Mouse (Mus musculus) intestine, embryonic 14.5 days (tissue): Measurements from ENCODE around the gene Rilpl1. TPM values are rescaled to one million over a fixed set of nuclear protein-coding genes. Genes with fewer than 3 reads are reported as not detected.

Source experiments
- ATAC-seq: fragments of 200-750 bp; cut with Nextera tagmentation; replicated peaks from 2 replicates; pipeline ENCODE4 v1.8.0; 2017; ENCODE audit warnings: low read depth, moderate number of reproducible peaks, moderate TSS enrichment, moderate library complexity; ENCODE audit not compliant: low FRiP score, low TSS enrichment
- DNase-seq: peaks from one replicate; pipeline ENCODE4 v3.0.0-alpha.2; 2018; ENCODE audit warnings: low spot score
- H3K27ac ChIP-seq: fragments of 300-500 bp; sonication (generic); 2 replicates; pipeline ENCODE4 v1.5.1; 2014; ENCODE audit warnings: low read depth, mild to moderate bottlenecking, control low read depth
- H3K27me3 ChIP-seq: fragments of 300-500 bp; sonication (generic); replicated peaks from 2 replicates; pipeline ENCODE4 v1.6.1; 2014; ENCODE audit warnings: low read length, control low read depth; ENCODE audit not compliant: control insufficient read depth, insufficient read depth
- H3K36me3 ChIP-seq: fragments of 300-500 bp; sonication (generic); 2 replicates; pipeline ENCODE4 v1.6.1; 2014; ENCODE audit warnings: low read length, control low read depth; ENCODE audit not compliant: control insufficient read depth, insufficient read depth
- H3K4me1 ChIP-seq: fragments of 300-500 bp; sonication (generic); replicated peaks from 2 replicates; pipeline ENCODE4 v1.6.1; 2014; ENCODE audit warnings: low read length, control low read depth, mixed read lengths; ENCODE audit not compliant: control insufficient read depth, insufficient read depth
- H3K4me2 ChIP-seq: fragments of 300-500 bp; sonication (generic); 2 replicates; pipeline ENCODE4 v1.6.1; 2014; ENCODE audit warnings: low read length
- H3K4me3 ChIP-seq: fragments of 300-500 bp; sonication (generic); 2 replicates; pipeline ENCODE4 v1.5.1; 2014; ENCODE audit warnings: low read depth, low read length, control low read depth, mixed read lengths
- H3K9ac ChIP-seq: fragments of 300-500 bp; sonication (generic); 2 replicates; pipeline ENCODE4 v1.6.1; 2014; ENCODE audit warnings: mild to moderate bottlenecking, low read length
- H3K9me3 ChIP-seq: fragments of 300-500 bp; sonication (generic); 2 replicates; pipeline ENCODE4 v1.6.1; 2016; ENCODE audit warnings: low read length, control low read depth; ENCODE audit not compliant: control insufficient read depth
- WGBS: fragments of 180-500 bp; shearing (Covaris S2); extraction: QIAGEN DNeasy Blood & Tissue Kit; methylation state at CpG from one replicate; pipeline ENCODE4 v1.1.7; 2014; 5-methylcytosine and 5-hydroxymethylcytosine counted together
- polyA plus RNA-seq: library from polyadenylated mRNA; unstranded; fragments of >200 nt; fragmentation: Nextera tagmentation; extraction: Ambion mirVana; gene quantifications from 2 replicates; pipeline ENCODE4 v1.2.1, GENCODE M21; 2014

The Rilpl1 gene
- polyA plus RNA-seq, result 14.9 and 16.6 TPM in 2 replicates

GRCm38 (mm10) chr5:124530655-124531582 lies at the start of gene Rilpl1:
Gene Rilpl1, minus strand, starts transcription at chr5:124531391.
- no peaks in the 10 kb centered on the region for H3K9me3 ChIP-seq
- under 1% methylated on average over 76 of the region's 96 CpGs for whole genome bisulfite sequencing
- peak within 1 kb of the TSS; percentile 69 for H3K9ac ChIP-seq
- H3K36me3 ChIP-seq, result no peaks in the 10 kb centered on the region
- H3K4me2 ChIP-seq, result peak within 1 kb of the TSS; percentile 83
- ATAC-seq, result peak; percentile 90
- peak within 1 kb of the TSS; percentile 77 for H3K27ac ChIP-seq
- peaks cover 35% of the 10 kb centered on the region for H3K4me1 ChIP-seq
- H3K27me3 ChIP-seq, result no peaks in the 10 kb centered on the region
- H3K4me3 ChIP-seq, result peak within 1 kb of the TSS; percentile 79
- DNase-seq, result peak; percentile 88

GRCm38 (mm10) chr5:124578633-124579317 lies 47.6 kb upstream of the Rilpl1 start, which contains the start of the genes Eif2b1 and Gtf2h3:
Gene Eif2b1, minus strand, starts transcription at chr5:124579131.
Gene Gtf2h3, plus strand, starts transcription at chr5:124579140.
- Histone ChIP-seq H3K27ac (no peak within 1 kb of the TSS), H3K36me3 (peaks cover 48% of the 10 kb centered on the region), H3K9ac (peak within 1 kb of the TSS; percentile 76), H3K9me3 (no peaks in the 10 kb centered on the region), H3K4me1 (peaks cover 14% of the 10 kb centered on the region), H3K27me3 (no peaks in the 10 kb centered on the region), H3K4me2 (peak within 1 kb of the TSS; percentile 93), H3K4me3 (peak within 1 kb of the TSS; percentile 83)
- under 1% methylated on average over 51 of the region's 51 CpGs for WGBS
- DNase-seq (peak; percentile 96), ATAC-seq (peak; percentile 89)

GRCm38 (mm10) chr5:124575467-124575866 lies 44.3 kb upstream of the Rilpl1 start:
- H3K9ac ChIP-seq, result no peak overlapping the region
- no peaks in the 10 kb centered on the region for H3K27me3 ChIP-seq
- peaks cover 14% of the 10 kb centered on the region for H3K4me1 ChIP-seq
- 76% methylated on average over 7 of the region's 7 CpGs for WGBS
- H3K9me3 ChIP-seq, result no peaks in the 10 kb centered on the region
- H3K27ac ChIP-seq, result no peak overlapping the region
- no peak overlapping the region for H3K4me2 ChIP-seq
- no peak overlapping the region for H3K4me3 ChIP-seq
- ATAC-seq (no peak), DNase-seq (no peak)
- peaks cover 67% of the 10 kb centered on the region for H3K36me3 ChIP-seq

GRCm38 (mm10) chr5:124571068-124571467 lies 39.9 kb upstream of the Rilpl1 start:
- Histone ChIP-seq H3K9me3 (no peaks in the 10 kb centered on the region), H3K27me3 (no peaks in the 10 kb centered on the region), H3K4me1 (no peaks in the 10 kb centered on the region), H3K36me3 (peaks cover 98% of the 10 kb centered on the region), H3K4me3 (no peak overlapping the region), H3K27ac (no peak overlapping the region), H3K9ac (no peak overlapping the region), H3K4me2 (no peak overlapping the region)
- 89% methylated on average over 12 of the region's 12 CpGs for WGBS
- no peak for ATAC-seq
- DNase-seq, result no peak

- WGBS, result 80% methylated on average over 1 of the region's 1 CpGs
- Histone ChIP-seq H3K9ac (no peak overlapping the region), H3K4me2 (no peak overlapping the region), H3K27me3 (no peaks in the 10 kb centered on the region), H3K36me3 (peaks cover 51% of the 10 kb centered on the region), H3K27ac (no peak overlapping the region), H3K4me3 (no peak overlapping the region), H3K4me1 (peaks cover 9% of the 10 kb centered on the region; the same call in 1 of the 2 replicates), H3K9me3 (no peaks in the 10 kb centered on the region)
- DNase-seq (no peak), ATAC-seq (no peak)
Observed at GRCm38 (mm10) chr5:124555145-124555544, 24.0 kb upstream of the Rilpl1 start.

- Histone ChIP-seq H3K4me1 (peaks cover 9% of the 10 kb centered on the region; the same call in 1 of the 2 replicates), H3K4me3 (no peak overlapping the region), H3K4me2 (peak overlapping the region; percentile 77), H3K9ac (no peak overlapping the region), H3K27me3 (no peaks in the 10 kb centered on the region), H3K9me3 (no peaks in the 10 kb centered on the region), H3K36me3 (peaks cover 39% of the 10 kb centered on the region), H3K27ac (no peak overlapping the region)
- ATAC-seq, result no peak
- DNase-seq, result no peak
- 76% methylated on average over 6 of the region's 6 CpGs for WGBS
Observed at GRCm38 (mm10) chr5:124553607-124554006, 22.4 kb upstream of the Rilpl1 start.

GRCm38 (mm10) chr5:124552558-124553307 lies 21.5 kb upstream of the Rilpl1 start, which contains the start of gene Ddx55:
Gene Ddx55, plus strand, starts transcription at chr5:124552864.
- DNase-seq, result peak; percentile 94
- WGBS, result under 1% methylated on average over 66 of the region's 66 CpGs
- peaks cover 42% of the 10 kb centered on the region for H3K36me3 ChIP-seq
- peaks cover 9% of the 10 kb centered on the region; the same call in 1 of the 2 replicates for H3K4me1 ChIP-seq
- H3K4me3 ChIP-seq, result peak within 1 kb of the TSS; percentile 67
- peak; percentile 85 for ATAC-seq
- peak within 1 kb of the TSS; percentile 72 for H3K27ac ChIP-seq
- no peaks in the 10 kb centered on the region for H3K27me3 ChIP-seq
- H3K9ac ChIP-seq, result peak within 1 kb of the TSS; percentile 64
- peak within 1 kb of the TSS; percentile 77 for H3K4me2 ChIP-seq
- H3K9me3 ChIP-seq, result no peaks in the 10 kb centered on the region

- H3K27ac ChIP-seq, result peak overlapping the region; percentile 72
- peak overlapping the region; percentile 64 for H3K9ac ChIP-seq
- H3K27me3 ChIP-seq, result no peaks in the 10 kb centered on the region
- no peaks in the 10 kb centered on the region for H3K9me3 ChIP-seq
- WGBS, result 11% methylated on average over 9 of the region's 9 CpGs
- H3K4me2 ChIP-seq, result peak overlapping the region; percentile 77
- H3K4me3 ChIP-seq, result peak overlapping the region; percentile 67
- peak; percentile 59 for DNase-seq
- peak; percentile 21 for ATAC-seq
- peaks cover 9% of the 10 kb centered on the region; the same call in 1 of the 2 replicates for H3K4me1 ChIP-seq
- peaks cover 47% of the 10 kb centered on the region for H3K36me3 ChIP-seq
Observed at GRCm38 (mm10) chr5:124552094-124552472, 20.9 kb upstream of the Rilpl1 start.
